ENCODE assay signal across 7 mouse cellular contexts in genomic region chr7:89516551-89517459, GRCm38 (mm10). TPM values are rescaled to one million over a fixed set of nuclear protein-coding genes. Genes with fewer than 3 reads are reported as not detected.
A peak's percentile ranks its signal among the peaks of the same experiment; 100 is the strongest.
DNase-seq lines count a peak whose midpoint lies in the region; ATAC-seq and TF ChIP-seq lines count a peak whose summit lies in the region.

No protein-coding gene starts in this region.

- WGBS in heart, embryonic 16.5 days, result 9% methylated on average over 32 of the region's 32 CpGs
- WGBS in limb, embryonic 11.5 days, result 11% methylated on average over 32 of the region's 32 CpGs
- 5% methylated on average over 32 of the region's 32 CpGs for WGBS in stomach, embryonic 15.5 days

- peak overlapping the region; percentile 99 for H3K4me2 ChIP-seq in heart, embryonic 16.5 days (ENCODE audit: low read depth, low read length)
- H3K4me2 ChIP-seq in limb, embryonic 11.5 days (ENCODE audit: low read depth, severe bottlenecking), result peak overlapping the region; percentile 94
- H3K4me2 ChIP-seq in stomach, embryonic 15.5 days, result peak overlapping the region; percentile 96

- no peak for ATAC-seq in heart, embryonic 16.5 days (replicated peaks; ENCODE audit: extremely low read depth, insufficient read depth, low FRiP score)
- peak; percentile 73 for ATAC-seq in limb, embryonic 11.5 days (ENCODE audit: insufficient number of reproducible peaks, low FRiP score, low TSS enrichment, low read depth)
- peak; percentile 66 for ATAC-seq in stomach, embryonic 15.5 days (ENCODE audit: insufficient read depth, low FRiP score, low read depth)

- H3K27me3 ChIP-seq in C2C12 (ENCODE audit: control insufficient read depth, insufficient read depth, insufficient read length), result no peaks in the 10 kb centered on the region
- peaks cover 11% of the 10 kb centered on the region for H3K27me3 ChIP-seq in ES-Bruce4 (ENCODE audit: control insufficient read depth, insufficient read depth, low read length, poor library complexity, severe bottlenecking)
- peaks cover 2% of the 10 kb centered on the region; the same call in 1 of the 2 replicates for H3K27me3 ChIP-seq in heart, embryonic 16.5 days (ENCODE audit: control insufficient read depth, insufficient read depth, low read length)
- H3K27me3 ChIP-seq in limb, embryonic 11.5 days (ENCODE audit: control insufficient read depth, insufficient read depth, low read length), result peaks cover 6% of the 10 kb centered on the region
- H3K27me3 ChIP-seq in stomach, embryonic 15.5 days (replicated peaks), result no peaks in the 10 kb centered on the region

- peaks cover 17% of the 10 kb centered on the region for H3K36me3 ChIP-seq in C2C12 (ENCODE audit: control insufficient read depth, insufficient read depth)
- no peaks in the 10 kb centered on the region for H3K36me3 ChIP-seq in ES-Bruce4 (ENCODE audit: control insufficient read depth, insufficient read depth, low read length, poor library complexity, severe bottlenecking)
- H3K36me3 ChIP-seq in heart, embryonic 16.5 days (ENCODE audit: control insufficient read depth, insufficient read depth), result no peaks in the 10 kb centered on the region
- no peaks in the 10 kb centered on the region for H3K36me3 ChIP-seq in limb, embryonic 11.5 days (ENCODE audit: control insufficient read depth, insufficient read depth, low read length)
- H3K36me3 ChIP-seq in stomach, embryonic 15.5 days, result no peaks in the 10 kb centered on the region

- H3K27ac ChIP-seq in ES-Bruce4 (ENCODE audit: insufficient read depth, low read length), result no peak overlapping the region
- H3K27ac ChIP-seq in heart, embryonic 16.5 days (ENCODE audit: low read length), result no peak overlapping the region; the same call in 1 of the 2 replicates
- no peak overlapping the region; the same call in 1 of the 2 replicates for H3K27ac ChIP-seq in limb, embryonic 11.5 days (replicated peaks; ENCODE audit: low read depth, low read length)
- peak overlapping the region; percentile 88 for H3K27ac ChIP-seq in stomach, embryonic 15.5 days

- H3K9ac ChIP-seq in ES-Bruce4 (ENCODE audit: low read depth, poor library complexity, severe bottlenecking), result peak overlapping the region; percentile 62
- peak overlapping the region; percentile 76 for H3K9ac ChIP-seq in heart, embryonic 16.5 days (ENCODE audit: low read length)
- H3K9ac ChIP-seq in limb, embryonic 11.5 days (ENCODE audit: low read length), result peak overlapping the region; percentile 70
- H3K9ac ChIP-seq in stomach, embryonic 15.5 days, result peak overlapping the region; percentile 63

- no peaks in the 10 kb centered on the region for H3K4me1 ChIP-seq in ES-Bruce4 (ENCODE audit: control insufficient read depth, insufficient read depth, low read length)
- H3K4me1 ChIP-seq in heart, embryonic 16.5 days (ENCODE audit: control insufficient read depth, insufficient read depth, low read length), result peaks cover 4% of the 10 kb centered on the region; the same call in 1 of the 2 replicates
- 0 out of 2 replicates have a peak, but pooled peaks cover 2% of the 10 kb centered on the region for H3K4me1 ChIP-seq in limb, embryonic 11.5 days (ENCODE audit: control insufficient read depth, insufficient read depth, low read length)
- H3K4me1 ChIP-seq in stomach, embryonic 15.5 days, result 0 out of 2 replicates have a peak, but pooled peaks cover 7% of the 10 kb centered on the region

- H3ac ChIP-seq in C2C12 (ENCODE audit: control insufficient read depth, insufficient read length, low read depth), result peak overlapping the region; percentile 92

- H3K4me3 ChIP-seq in C2C12 (ENCODE audit: insufficient read depth, poor library complexity, severe bottlenecking) (peak overlapping the region; percentile 60), ES-Bruce4 (ENCODE audit: low read depth, low read length) (peak overlapping the region; percentile 76)
- H3K4me3 ChIP-seq in heart, embryonic 16.5 days (ENCODE audit: low read length), result peak overlapping the region; percentile 68
- H3K4me3 ChIP-seq in limb, embryonic 11.5 days (ENCODE audit: low read depth, low read length), result peak overlapping the region; percentile 68
- peak overlapping the region; percentile 81 for H3K4me3 ChIP-seq in stomach, embryonic 15.5 days (replicated peaks)

- no peak for TF ChIP-seq CTCF in C2C12 (IDR thresholded peaks at IDR 0.05; ENCODE audit: control insufficient read depth, insufficient read depth, insufficient read length)
- no peak for TF ChIP-seq CTCF in ES-Bruce4 (IDR thresholded peaks at IDR 0.05; ENCODE audit: low read depth, low read length)

- DNase-seq in limb, embryonic 11.5 days (ENCODE audit: low spot score), result no peak
- no peak for DNase-seq in thymus, postnatal 36 days
- DNase-seq in retina, postnatal 1 day, result no peak

- H3K79me2 ChIP-seq in C2C12 (ENCODE audit: control insufficient read depth, insufficient read depth), result peaks cover 55% of the 10 kb centered on the region

- no peak for TF ChIP-seq EP300 in ES-Bruce4 (IDR thresholded peaks at IDR 0.05; ENCODE audit: insufficient read depth, low read depth, low read length)

- H3K79me3 ChIP-seq in C2C12 (ENCODE audit: low read depth), result peaks cover 42% of the 10 kb centered on the region

- TF ChIP-seq POLR2A in ES-Bruce4 (IDR thresholded peaks at IDR 0.05; ENCODE audit: insufficient read depth, low read length), result no peak

- no peaks in the 10 kb centered on the region for H3K9me3 ChIP-seq in ES-Bruce4 (replicated peaks; ENCODE audit: control insufficient read depth, insufficient read depth, low read length, poor library complexity, severe bottlenecking)
- no peaks in the 10 kb centered on the region for H3K9me3 ChIP-seq in heart, embryonic 16.5 days (replicated peaks; ENCODE audit: control insufficient read depth, low read length)
- no peaks in the 10 kb centered on the region for H3K9me3 ChIP-seq in limb, embryonic 11.5 days (ENCODE audit: control insufficient read depth, low read length)
- H3K9me3 ChIP-seq in stomach, embryonic 15.5 days, result no peaks in the 10 kb centered on the region

TF ChIP-seq in C2C12, 6 proteins besides CTCF, POLR2A, EP300 and RAD21:
- TF ChIP-seq MAX (IDR thresholded peaks at IDR 0.05) (no peak), MYOG (IDR thresholded peaks at IDR 0.05; ENCODE audit: control insufficient read depth, extremely low read depth, insufficient read length) (no peak), USF1 (IDR thresholded peaks at IDR 0.05; ENCODE audit: low read depth) (peak; percentile 76)

RNA-seq across cellular contexts. Expression of gene Prss23, which starts 10.2 kb away (rescaled TPM):
- polyA plus RNA-seq in C2C12 (2012; fragmentation: generic; extraction: Trizol), result 110 TPM
- polyA plus RNA-seq in ES-Bruce4 (2011; ENCODE audit: insufficient read depth, insufficient read length, low read depth, missing spikeins), result 48.4 and 51.3 TPM in 2 replicates
- 29.3 and 33.4 TPM in 2 replicates for polyA plus RNA-seq in heart, embryonic 16.5 days (2015; fragmentation: Nextera tagmentation; extraction: Ambion mirVana)
- 11.7 and 14.9 TPM in 2 replicates for polyA plus RNA-seq in limb, embryonic 11.5 days (2014; fragmentation: Nextera tagmentation; extraction: Ambion mirVana)
- 65.8 and 73.6 TPM in 2 replicates for polyA plus RNA-seq in stomach, embryonic 15.5 days (2015; fragmentation: Nextera tagmentation; extraction: Ambion mirVana)
